Mouse (Mus musculus) ES-E14 (cell line): ENCODE data around the gene Cfap77. TPM values are rescaled to one million over a fixed set of nuclear protein-coding genes. Genes with fewer than 3 reads are reported as not detected.

Source experiments
- DNase-seq: peaks from one replicate; pipeline ENCODE4 v3.0.0-alpha.2; 2013; ENCODE audit warnings: low read depth, low spot score
- H3K27ac ChIP-seq: 2 replicates; pipeline ENCODE4 v1.5.1; 2012; ENCODE audit warnings: low read depth, mild to moderate bottlenecking, low read length, moderate library complexity, mixed read lengths; ENCODE audit not compliant: poor library complexity, insufficient read depth, severe bottlenecking
- H3K36me3 ChIP-seq: 2 replicates; pipeline ENCODE4 v1.6.1; 2012; ENCODE audit warnings: mild to moderate bottlenecking, low read length, moderate library complexity, mixed read lengths; ENCODE audit not compliant: control insufficient read depth, poor library complexity, insufficient read depth, severe bottlenecking
- H3K4me1 ChIP-seq, 2 experiments: fragments of 150-350 bp in 1 of 2; sonication (generic) in 1 of 2; 2 replicates each; pipeline ENCODE4 v1.6.1; 2012; ENCODE audit warnings: low read length in 2 of 2, mild to moderate bottlenecking in 1 of 2, mixed read lengths in 1 of 2; ENCODE audit not compliant: control insufficient read depth in 2 of 2, insufficient read depth in 2 of 2, poor library complexity in 1 of 2
- H3K4me3 ChIP-seq, 2 experiments: fragments of 150-350 bp in 1 of 2; sonication (generic) in 1 of 2; 2 replicates each; pipeline ENCODE4 v1.5.1; 2012; ENCODE audit warnings: low read length in 2 of 2, low read depth in 1 of 2, mild to moderate bottlenecking in 1 of 2, mixed read lengths in 1 of 2; ENCODE audit not compliant: insufficient read depth in 1 of 2, poor library complexity in 1 of 2, severe bottlenecking in 1 of 2
- H3K9ac ChIP-seq: 2 replicates; pipeline ENCODE4 v1.6.1; 2012; ENCODE audit warnings: low read depth, mild to moderate bottlenecking, low read length, mixed read lengths; ENCODE audit not compliant: poor library complexity, insufficient read depth, severe bottlenecking
- H3K9me3 ChIP-seq: fragments of 150-350 bp; sonication (generic); 2 replicates; pipeline ENCODE4 v1.6.1; 2012; ENCODE audit warnings: low read depth, mild to moderate bottlenecking, low read length; ENCODE audit not compliant: control insufficient read depth, insufficient read depth
- CHD2 ChIP-seq: IDR thresholded peaks from 2 replicates; pipeline ENCODE4 v1.6.1; 2014; ENCODE audit warnings: mild to moderate bottlenecking, low read depth, low read length, inconsistent platforms
- HCFC1 ChIP-seq: IDR thresholded peaks from 2 replicates; pipeline ENCODE4 v1.6.1; 2012; ENCODE audit warnings: low read length, inconsistent platforms, borderline replicate concordance; ENCODE audit not compliant: insufficient read depth
- MAFK ChIP-seq: IDR thresholded peaks from 2 replicates; pipeline ENCODE4 v1.6.1; 2014; ENCODE audit warnings: mild to moderate bottlenecking, low read depth, low read length, inconsistent platforms; ENCODE audit not compliant: insufficient read depth
- ZC3H11A ChIP-seq: IDR thresholded peaks from 2 replicates; pipeline ENCODE4 v1.6.1; 2012; ENCODE audit warnings: low read depth, mild to moderate bottlenecking, inconsistent platforms, low read length, borderline replicate concordance
- ZNF384 ChIP-seq: IDR thresholded peaks from 2 replicates; pipeline ENCODE4 v1.6.1; 2012; ENCODE audit warnings: low read depth, low read length, inconsistent platforms
- in situ Hi-C, 2 experiments: fragments of 600-800 bp; cut with MboI; formaldehyde crosslinking; loops; one replicate each; pipeline ENCODE4 v1.15.1; 2025; ENCODE audit warnings: low sequenced_read_pairs in 2 of 2, inconsistent platforms in 1 of 2; ENCODE audit not compliant: unreplicated experiment in 2 of 2
- total RNA-seq: library from RNA; depleted of rRNA; stranded (reverse); fragments of 300-350 nt; gene quantifications from 2 replicates; pipeline ENCODE4 v1.2.3, GENCODE M21; 2012

Gene Cfap77
- total RNA-seq, 1 experiment = 1.0 TPM

- Histone ChIP-seq H3K4me3 (no peak overlapping the region), H3K27ac (no peak overlapping the region), H3K36me3 (no peaks in the 10 kb centered on the region), H3K9me3 (no peaks in the 10 kb centered on the region), H3K9ac (no peak overlapping the region), H3K4me1 (peaks cover 4% of the 10 kb centered on the region in 2 experiments; a peak in 3 of 4 replicates)
- in situ Hi-C loops = loop anchor here in 1 of 2 experiments (10.0 kb wide), 1 partner anchor 224 kb away; no protein-coding TSS in a partner anchor
- TF ChIP-seq MAFK = no peak
- no peak for TF ChIP-seq ZNF384
- TF ChIP-seq ZC3H11A = no peak
- no peak for TF ChIP-seq HCFC1
- no peak for TF ChIP-seq CHD2
- DNase-seq = no peak
Observed at GRCm38 (mm10) chr2:28978461-28978860, 76.4 kb downstream of the Cfap77 start.

- Histone ChIP-seq H3K4me1 (peaks cover 4 to 6% of the 10 kb centered on the region in 2 experiments; a peak in 3 of 4 replicates), H3K36me3 (no peaks in the 10 kb centered on the region), H3K9ac (no peak overlapping the region), H3K4me3 (no peak overlapping the region), H3K27ac (no peak overlapping the region), H3K9me3 (no peaks in the 10 kb centered on the region)
- DNase-seq = peak; percentile 56
- in situ Hi-C loops = loop anchor here in 1 of 2 experiments (10.0 kb wide), 1 partner anchor 222 kb away; no protein-coding TSS in a partner anchor
- no peak for TF ChIP-seq ZNF384
- peak; percentile 46; the same call in 1 of the 2 replicates for TF ChIP-seq ZC3H11A
Observed at GRCm38 (mm10) chr2:28976635-28977034, 78.2 kb downstream of the Cfap77 start.

GRCm38 (mm10) chr2:28975604-28976003 lies 79.3 kb downstream of the Cfap77 start:
- no peaks in the 10 kb centered on the region for H3K36me3 ChIP-seq
- no peak for TF ChIP-seq HCFC1
- no peak overlapping the region for H3K9ac ChIP-seq
- no peak overlapping the region for H3K4me3 ChIP-seq
- no peak overlapping the region for H3K27ac ChIP-seq
- in situ Hi-C loops = loop anchor here in 1 of 2 experiments (10.0 kb wide), 1 partner anchor 221 kb away; no protein-coding TSS in a partner anchor
- no peak for DNase-seq
- H3K4me1 ChIP-seq = peaks cover 4 to 6% of the 10 kb centered on the region in 2 experiments; a peak in 3 of 4 replicates
- no peaks in the 10 kb centered on the region for H3K9me3 ChIP-seq

GRCm38 (mm10) chr2:28974520-28974919 lies 80.3 kb downstream of the Cfap77 start:
- TF ChIP-seq ZC3H11A (no peak), CHD2 (no peak), ZNF384 (no peak), HCFC1 (no peak), MAFK (no peak)
- H3K4me1 ChIP-seq = peaks cover 4 to 6% of the 10 kb centered on the region in 2 experiments; a peak in 3 of 4 replicates
- H3K9me3 ChIP-seq = no peaks in the 10 kb centered on the region
- H3K4me3 ChIP-seq = peak overlapping the region; percentile 17 to 33; a peak in 2 of 4 replicates
- H3K36me3 ChIP-seq = no peaks in the 10 kb centered on the region
- in situ Hi-C loops = loop anchor here in 1 of 2 experiments (10.0 kb wide), 1 partner anchor 220 kb away; no protein-coding TSS in a partner anchor
- H3K27ac ChIP-seq = no peak overlapping the region
- DNase-seq = no peak
- no peak overlapping the region for H3K9ac ChIP-seq

- no peak for DNase-seq
- Histone ChIP-seq H3K27ac (no peak overlapping the region), H3K4me1 (peaks cover 4 to 6% of the 10 kb centered on the region in 2 experiments; a peak in 3 of 4 replicates), H3K9ac (no peak overlapping the region), H3K9me3 (no peaks in the 10 kb centered on the region), H3K4me3 (peak overlapping the region; percentile 19 to 33; a peak in 2 of 4 replicates), H3K36me3 (no peaks in the 10 kb centered on the region)
- TF ChIP-seq ZNF384 = no peak
- TF ChIP-seq MAFK = no peak
- no peak for TF ChIP-seq CHD2
- no peak for TF ChIP-seq HCFC1
- TF ChIP-seq ZC3H11A = no peak
- in situ Hi-C loops = loop anchor here in 1 of 2 experiments (10.0 kb wide), 1 partner anchor 219 kb away; no protein-coding TSS in a partner anchor
Observed at GRCm38 (mm10) chr2:28973832-28974450, 80.9 kb downstream of the Cfap77 start.
